Mouse (Mus musculus) layer of hippocampus, postnatal 14 days (tissue): ENCODE data around the gene Ssh3. TPM values are rescaled to one million over a fixed set of nuclear protein-coding genes. Genes with fewer than 3 reads are reported as not detected.

ENCODE experiments used
- DNase-seq, 2 experiments: peaks; one replicate each; pipeline ENCODE4 v3.0.0; 2021 to 2022; ENCODE audit warnings: low spot score in 2 of 2, mixed read lengths in 1 of 2
- microRNA-seq, 2 experiments: library from miRNA; unstranded; fragments of <30 nt; microRNA quantifications; one replicate each; pipeline ENCODE4 v1.2.0; 2021
- total RNA-seq, 2 experiments: library from RNA; stranded (reverse); gene quantifications; 2 replicates each; pipeline ENCODE4 v1.2.3; 2021

Ssh3 gene
- total RNA-seq, 2 experiments from 2014 or later: 51.6 to 55.7 TPM

GRCm38 (mm10) chr19:4217855-4218254 is 51.1 kb downstream of the Ssh3 start:
- DNase-seq: no peak

DNA sequence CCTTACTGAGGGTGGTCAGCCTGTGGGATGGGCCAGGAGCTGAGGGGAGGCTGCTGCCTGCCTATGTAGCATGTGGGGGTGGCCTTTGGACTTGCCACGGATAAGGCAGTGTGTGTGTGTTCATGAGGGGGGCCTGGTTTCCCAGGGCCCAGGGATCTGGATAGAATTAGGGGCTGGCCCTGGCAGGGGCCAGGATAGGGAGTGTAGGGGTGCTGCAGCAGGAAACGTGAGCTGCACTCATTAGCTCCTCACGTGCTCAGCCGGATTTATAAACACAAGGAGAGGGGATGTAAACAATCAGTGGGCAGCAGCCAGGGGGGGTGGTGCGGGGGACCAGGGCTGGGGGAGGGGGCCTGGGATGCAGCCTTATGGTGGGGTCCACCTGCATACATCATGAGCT is 51.8 kb downstream of the Ssh3 start:
- no peak for DNase-seq

DNA sequence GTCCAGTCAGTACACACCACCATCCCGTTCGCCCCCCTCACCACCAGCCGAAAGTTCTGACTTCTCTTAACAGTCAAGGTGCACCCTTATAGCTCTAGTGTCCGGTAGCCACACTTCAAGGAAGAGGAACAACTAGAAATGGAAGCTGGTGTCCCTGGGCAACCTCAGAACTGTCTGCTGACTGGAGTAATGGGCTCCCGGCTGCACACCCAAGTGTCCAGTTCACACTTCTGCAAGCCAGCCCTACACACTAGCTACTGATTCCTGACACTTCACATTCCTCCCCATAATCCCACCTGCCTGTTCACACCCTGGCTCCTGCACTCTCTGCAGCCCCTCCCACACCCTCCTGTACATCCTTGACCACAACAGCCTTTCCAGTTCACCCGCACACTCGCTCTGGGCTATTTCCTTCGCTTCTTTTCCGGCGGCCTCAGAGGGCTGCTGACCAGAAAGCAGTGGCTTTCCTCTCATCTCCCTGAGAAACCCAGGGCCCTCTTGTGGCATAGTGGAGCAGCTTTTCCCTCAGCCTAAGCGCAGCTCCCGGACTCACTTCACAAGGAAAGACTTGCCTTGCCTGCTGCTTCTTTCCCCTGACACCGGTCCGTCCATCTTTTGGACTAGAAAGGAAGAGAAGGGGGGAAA is 52.8 kb downstream of the Ssh3 start:
- DNase-seq: no peak

GRCm38 (mm10) chr19:4215451-4215840 is 53.5 kb downstream of the Ssh3 start:
- no peak for DNase-seq

DNA sequence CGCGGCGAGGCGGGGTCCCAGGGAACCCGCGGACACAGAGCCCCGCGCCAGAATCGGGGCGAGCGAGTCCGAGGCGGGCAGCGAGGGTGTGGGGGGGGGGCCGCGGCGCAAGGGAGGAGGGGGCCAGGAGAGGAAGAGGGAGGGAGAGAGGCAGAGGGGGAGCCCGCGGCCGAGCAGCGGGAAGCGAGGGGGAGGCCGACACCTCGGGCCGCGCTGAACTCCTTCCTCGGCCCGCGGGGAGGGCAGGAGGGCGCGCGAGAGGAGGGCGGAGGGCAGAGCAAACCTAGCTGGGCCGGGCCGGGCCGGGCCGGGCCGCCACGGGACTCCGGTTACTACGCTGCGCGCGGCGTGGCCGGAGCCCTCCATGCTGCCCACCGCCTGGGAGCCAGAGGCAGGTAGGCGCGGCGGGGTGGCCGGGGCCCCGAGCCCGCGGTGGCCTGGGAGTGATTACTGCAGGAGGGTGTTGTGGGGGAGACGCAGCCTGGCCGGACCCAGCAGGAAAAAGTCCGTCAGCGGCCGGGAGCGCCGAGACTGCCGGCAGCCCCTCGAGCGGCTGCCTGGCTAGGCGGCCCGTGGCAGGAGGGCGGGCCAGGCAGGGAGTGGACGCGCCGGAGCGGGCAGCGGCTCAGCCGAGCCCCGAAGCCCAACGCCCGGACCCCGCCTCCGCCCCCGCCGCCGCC is 54.1 kb downstream of the Ssh3 start:
- no peak for DNase-seq

- DNase-seq: no peak
Measured at GRCm38 (mm10) chr19:4214071-4214770, 54.8 kb downstream of the Ssh3 start, which contains the start of the genes Clcf1 and AC109138.7. Gene Clcf1, plus strand, starts transcription at chr19:4214238. Gene AC109138.7, plus strand, starts transcription at chr19:4214357.

DNA sequence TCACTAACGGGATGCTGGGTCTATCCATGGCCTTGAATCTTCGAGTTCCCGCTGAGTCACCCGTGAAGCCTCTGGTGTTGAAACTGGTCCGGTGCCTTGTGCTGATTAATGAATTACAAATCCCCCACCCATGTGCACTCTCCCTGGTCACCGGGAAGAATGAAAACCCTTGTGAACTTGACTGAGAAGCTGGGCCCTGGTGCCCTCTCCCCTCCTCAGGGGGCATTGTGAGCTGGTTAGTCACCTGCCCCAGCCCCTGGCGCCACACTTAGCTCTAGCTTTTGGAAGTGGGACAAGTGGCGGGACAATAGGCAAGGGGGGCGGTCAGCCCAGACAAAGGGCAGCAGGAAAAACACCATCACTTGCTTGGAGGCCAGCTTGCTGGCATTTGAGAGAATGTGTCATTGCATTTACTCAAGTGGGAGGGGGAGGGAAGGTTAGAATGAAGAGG is 55.4 kb downstream of the Ssh3 start:
- no peak for DNase-seq

DNA sequence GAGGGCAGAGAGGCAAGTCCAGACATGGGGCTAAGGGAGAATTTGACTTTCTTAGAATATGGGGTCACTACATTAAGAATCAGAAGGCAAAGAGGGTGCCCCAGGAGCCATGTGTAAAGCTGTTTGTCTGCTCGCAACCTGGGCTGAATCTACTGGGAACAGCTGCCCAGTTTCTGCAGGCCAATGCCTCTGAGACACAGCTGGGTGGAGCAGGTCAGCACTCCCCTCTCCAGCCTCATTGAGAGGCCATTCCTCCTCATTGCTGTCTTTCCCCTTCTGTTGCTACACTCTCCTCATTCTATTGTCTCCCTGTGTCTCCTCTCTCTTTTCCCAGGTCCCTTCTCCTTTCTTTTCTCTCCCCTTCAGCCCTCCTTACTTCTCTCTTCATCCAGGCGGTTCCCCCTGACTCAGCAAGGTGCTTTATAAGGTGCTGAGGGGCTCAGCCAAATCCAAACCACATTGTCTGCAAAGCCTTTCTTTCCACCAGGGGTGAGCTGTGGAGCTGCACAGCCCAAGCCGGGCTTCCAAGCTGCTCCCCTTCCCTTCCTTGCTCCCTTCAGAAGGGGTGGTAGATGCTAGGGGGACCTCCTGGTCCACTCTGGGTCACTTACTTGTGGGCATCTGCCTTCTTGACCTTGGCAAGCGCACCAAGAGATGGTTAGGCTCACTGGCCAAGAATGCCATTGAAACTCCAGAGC is 56.9 kb downstream of the Ssh3 start:
- no peak for DNase-seq

Small RNA genes within 50 kb of the gene (microRNA-seq; reads per million reads assigned to microRNA genes)
- gene Gm26115 (0 reads per million in 2 experiments), gene Mir6985 (2.5 to 3.2 reads per million in 2 experiments)

Other genes with a start within 250 kb of the Ssh3 start
- 100 to 1,000 TPM; 264 to 267 TPM for gene Gstp1, start 231.2 kb downstream of the Ssh3 start, total RNA-seq
- gene Gstp2, start 223.2 kb downstream of the Ssh3 start, total RNA-seq: 10 to 100 TPM; 25.9 to 48.3 TPM
- gene Gstp3, start 209.6 kb downstream of the Ssh3 start, total RNA-seq: not detected
- gene Cabp2, start 187.6 kb downstream of the Ssh3 start, total RNA-seq: not detected
- gene Cdk2ap2, start 172.0 kb downstream of the Ssh3 start, total RNA-seq: 10 to 100 TPM; 25.0 to 34.1 TPM
- 100 to 1,000 TPM; 192 to 214 TPM for gene Pitpnm1, start 169.2 kb downstream of the Ssh3 start, total RNA-seq
- 10 to 100 TPM; 73.9 to 83.2 TPM for gene Aip, start 143.3 kb downstream of the Ssh3 start, total RNA-seq
- gene Gpr152, start 129.4 kb downstream of the Ssh3 start, total RNA-seq: not detected
- not detected for gene Cabp4, start 125.1 kb downstream of the Ssh3 start, total RNA-seq
- gene Coro1b, start 120.6 kb downstream of the Ssh3 start, total RNA-seq: 100 to 1,000 TPM in 1 of 2 experiments, 10 to 100 TPM in 1; 91.1 to 102 TPM
- gene Ptprcap, start 115.6 kb downstream of the Ssh3 start, total RNA-seq: 1 to 10 TPM in 1 of 2 experiments, under 1 TPM in 1; 0.99 to 2.5 TPM
- 10 to 100 TPM; 32.6 to 40.9 TPM for gene Rps6kb2, start 105.8 kb downstream of the Ssh3 start, total RNA-seq
- gene Carns1, start 93.7 kb downstream of the Ssh3 start, total RNA-seq: 1 to 10 TPM; 4.0 to 4.9 TPM
- 1 to 10 TPM in 1 of 2 experiments, under 1 TPM in 1; 0.74 to 1.8 TPM for gene Tbc1d10c, start 77.9 kb downstream of the Ssh3 start, total RNA-seq
- gene Ppp1ca, start 77.1 kb downstream of the Ssh3 start, total RNA-seq: 100 to 1,000 TPM; 281 TPM
- gene Rad9a, start 67.5 kb downstream of the Ssh3 start, total RNA-seq: 1 to 10 TPM; 6.6 to 6.7 TPM
- under 1 TPM; 0.88 to 0.90 TPM for gene Clcf1, start 54.9 kb downstream of the Ssh3 start, total RNA-seq
- not detected for gene AC109138.7, start 54.8 kb downstream of the Ssh3 start, total RNA-seq
- 10 to 100 TPM; 11.9 to 13.5 TPM for gene Pold4, start 37.3 kb downstream of the Ssh3 start, total RNA-seq
- gene Ankrd13d, start 14.0 kb upstream of the Ssh3 start, total RNA-seq: 10 to 100 TPM; 70.3 to 81.8 TPM
- gene Grk2, start 37.0 kb upstream of the Ssh3 start, total RNA-seq: 100 to 1,000 TPM; 146 to 150 TPM
- 10 to 100 TPM; 69.3 to 73.2 TPM for gene Kdm2a, start 129.1 kb upstream of the Ssh3 start, total RNA-seq
- 1 to 10 TPM; 2.0 to 2.2 TPM for gene Rhod, start 170.3 kb upstream of the Ssh3 start, total RNA-seq
- gene Syt12, start 208.3 kb upstream of the Ssh3 start, total RNA-seq: 10 to 100 TPM; 34.7 to 37.7 TPM
- gene 2010003K11Rik, start 229.4 kb upstream of the Ssh3 start, total RNA-seq: not detected
- 10 to 100 TPM; 56.6 to 63.9 TPM for gene Pcx, start 241.3 kb upstream of the Ssh3 start, total RNA-seq